Mouse (Mus musculus) left cerebral cortex, adult 11 months (tissue): ENCODE data around the gene Alkbh5.
"Not testable (repeated sequence)": the region's sequence is repeated elsewhere in the genome, so short reads cannot be mapped to it uniquely, and the experiment has no call there.

Experiments
- DNase-seq: peaks from one replicate; pipeline ENCODE4 v3.0.0; 2022; ENCODE audit warnings: low spot score

Gene Alkbh5

GRCm38 (mm10) chr11:60543211-60543610 is 7.0 kb downstream of the Alkbh5 start:
- not testable (repeated sequence) for DNase-seq

GRCm38 (mm10) chr11:60545433-60545832 is 9.3 kb downstream of the Alkbh5 start:
- no peak for DNase-seq

- DNase-seq: no peak
These were observed 11.9 kb downstream of the Alkbh5 start for GRCm38 (mm10) chr11:60548112-60548511.

- DNase-seq: no peak
These were observed 16.9 kb downstream of the Alkbh5 start for GRCm38 (mm10) chr11:60553091-60553490.

- no peak for DNase-seq
These were observed 21.5 kb downstream of the Alkbh5 start for GRCm38 (mm10) chr11:60557675-60558074.

GRCm38 (mm10) chr11:60559342-60559741 is 23.2 kb downstream of the Alkbh5 start:
- DNase-seq: peak; percentile 49

GRCm38 (mm10) chr11:60574006-60574405 is 37.8 kb downstream of the Alkbh5 start:
- not testable (repeated sequence) for DNase-seq
